Mouse (Mus musculus) intestine, postnatal 0 days (tissue): ENCODE data around the gene Tlnrd1. TPM values are rescaled to one million over a fixed set of nuclear protein-coding genes. Genes with fewer than 3 reads are reported as not detected.

ENCODE experiments used
- ATAC-seq: fragments of 200-750 bp; cut with Nextera tagmentation; 2 replicates; pipeline ENCODE4 v1.8.0; 2017; ENCODE audit warnings: mild to moderate bottlenecking, moderate TSS enrichment, moderate library complexity
- H3K27ac ChIP-seq: fragments of 300-500 bp; sonication (generic); 2 replicates; pipeline ENCODE4 v1.5.1; 2014; ENCODE audit warnings: mild to moderate bottlenecking, low read depth, low read length, moderate library complexity
- H3K27me3 ChIP-seq: fragments of 300-500 bp; sonication (generic); replicated peaks from 2 replicates; pipeline ENCODE4 v1.6.1; 2014; ENCODE audit warnings: low read length, mixed read lengths; ENCODE audit not compliant: control insufficient read depth, insufficient read depth
- H3K36me3 ChIP-seq: fragments of 300-500 bp; sonication (generic); 2 replicates; pipeline ENCODE4 v1.6.1; 2014; ENCODE audit warnings: mild to moderate bottlenecking, moderate library complexity; ENCODE audit not compliant: control insufficient read depth, insufficient read depth
- H3K4me1 ChIP-seq: fragments of 300-500 bp; sonication (generic); replicated peaks from 2 replicates; pipeline ENCODE4 v1.6.1; 2014; ENCODE audit warnings: antibody characterized with exemption, low read length, mixed read lengths; ENCODE audit not compliant: control insufficient read depth, insufficient read depth
- H3K4me2 ChIP-seq: fragments of 300-500 bp; sonication (generic); replicated peaks from 2 replicates; pipeline ENCODE4 v1.6.1; 2014; ENCODE audit warnings: low read depth, mild to moderate bottlenecking, moderate library complexity
- H3K4me3 ChIP-seq: fragments of 300-500 bp; sonication (generic); 2 replicates; pipeline ENCODE4 v1.5.1; 2014; ENCODE audit warnings: low read depth, low read length
- H3K9ac ChIP-seq: fragments of 300-500 bp; sonication (generic); 2 replicates; pipeline ENCODE4 v1.6.1; 2014; ENCODE audit warnings: mild to moderate bottlenecking, low read depth, low read length
- H3K9me3 ChIP-seq: fragments of 300-500 bp; sonication (generic); 2 replicates; pipeline ENCODE4 v1.6.1; 2016; ENCODE audit warnings: mixed run types; ENCODE audit not compliant: control insufficient read depth
- CTCF ChIP-seq: sonication (generic); IDR thresholded peaks from 2 replicates; pipeline ENCODE4 v1.5.1; 2016; ENCODE audit warnings: low read depth, mild to moderate bottlenecking, control low read depth, antibody characterized with exemption, moderate library complexity
- WGBS: fragments of 180-500 bp; shearing (Covaris S2); extraction: QIAGEN DNeasy Blood & Tissue Kit; methylation state at CpG from one replicate; pipeline ENCODE4 v1.1.7; 2014; 5-methylcytosine and 5-hydroxymethylcytosine counted together
- polyA plus RNA-seq: library from polyadenylated mRNA; unstranded; fragments of >200 nt; fragmentation: Nextera tagmentation; extraction: Ambion mirVana; gene quantifications from 2 replicates; pipeline ENCODE4 v1.2.1, GENCODE M21; 2015

Gene Tlnrd1
- polyA plus RNA-seq, result 11.8 and 12.0 TPM in 2 replicates

DNA sequence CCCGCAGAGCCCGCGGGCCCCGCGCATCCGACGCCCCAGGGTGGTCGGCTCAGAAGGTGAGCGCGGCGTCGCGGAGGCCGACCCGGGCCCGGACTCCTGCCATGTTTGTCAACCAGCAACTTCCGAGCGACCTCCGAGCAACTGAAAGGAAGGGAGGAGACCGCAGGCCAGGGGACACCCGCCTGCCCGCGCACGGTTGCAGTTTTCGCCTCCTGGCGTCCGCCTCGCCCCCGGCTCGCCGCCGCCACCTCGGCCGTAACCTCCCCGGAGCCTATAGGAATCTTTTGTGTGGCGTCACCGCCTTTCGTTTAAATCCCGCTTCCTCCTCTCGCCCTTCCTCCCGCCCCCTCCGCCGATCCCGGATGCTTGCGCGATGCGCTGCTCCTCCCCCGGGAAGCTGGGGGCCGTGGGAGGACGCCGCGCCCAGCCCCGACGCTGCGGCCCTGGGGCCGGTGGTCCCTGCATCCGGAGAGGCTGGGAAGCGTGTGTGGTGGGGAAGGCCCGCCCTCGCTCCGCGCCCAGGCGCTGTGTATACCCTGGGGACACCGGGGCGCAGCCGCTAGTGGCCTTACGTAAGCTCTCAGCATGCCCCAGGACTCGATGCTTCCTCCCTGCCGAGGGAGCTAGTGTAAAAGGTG is at the start of gene Tlnrd1, which contains the start of gene Mesd:
Tlnrd1 (minus strand) TSS at position 285 of the 638 bp plus-strand sequence.
Mesd (plus strand) TSS at position 446 of the 638 bp plus-strand sequence.
- H3K27ac ChIP-seq, result peak within 1 kb of the TSS; percentile 99
- ATAC-seq, result peak; percentile 81
- WGBS, result under 1% methylated on average over 64 of the region's 69 CpGs

DNA sequence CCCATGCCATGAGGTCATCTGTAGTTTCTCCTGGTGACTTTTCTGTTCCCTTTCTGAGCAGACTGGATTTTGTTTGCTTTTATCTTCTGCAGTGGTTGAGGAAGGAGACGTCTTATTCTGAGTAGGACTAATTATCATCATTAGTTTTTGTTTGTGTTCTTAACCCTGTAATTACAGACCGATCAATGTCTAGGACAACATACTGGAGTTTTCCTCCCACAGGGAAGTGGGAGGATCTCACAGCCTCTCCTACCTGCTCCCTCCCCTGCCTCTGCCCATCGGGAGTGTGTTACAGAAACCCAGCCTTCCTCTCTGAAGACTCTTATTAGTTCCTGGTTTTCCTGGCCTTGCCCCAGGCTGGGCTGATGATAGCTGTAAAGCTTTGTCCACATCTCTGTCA is 37.5 kb upstream of the Tlnrd1 start:
- Histone ChIP-seq H3K36me3 (no peaks in the 10 kb centered on the region), H3K4me3 (no peak overlapping the region), H3K4me2 (no peak overlapping the region), H3K27ac (no peak overlapping the region), H3K9ac (no peak overlapping the region), H3K27me3 (no peaks in the 10 kb centered on the region), H3K9me3 (no peaks in the 10 kb centered on the region), H3K4me1 (no peaks in the 10 kb centered on the region)
- 38% methylated on average over 3 of the region's 3 CpGs for WGBS
- no peak for ATAC-seq
- no peak for TF ChIP-seq CTCF

More for the DNA sequence above, at the start of gene Tlnrd1, which contains the start of gene Mesd:
- H3K4me2 ChIP-seq, result peak within 1 kb of the TSS; percentile 95
- peaks cover 13% of the 10 kb centered on the region for H3K4me1 ChIP-seq
- H3K4me3 ChIP-seq, result peak within 1 kb of the TSS; percentile 75
- no peaks in the 10 kb centered on the region for H3K27me3 ChIP-seq
- TF ChIP-seq CTCF, result peak; percentile 48
- H3K9ac ChIP-seq, result peak within 1 kb of the TSS; percentile 94
- H3K9me3 ChIP-seq, result no peaks in the 10 kb centered on the region
- peaks cover 8% of the 10 kb centered on the region; the same call in 1 of the 2 replicates for H3K36me3 ChIP-seq

DNA sequence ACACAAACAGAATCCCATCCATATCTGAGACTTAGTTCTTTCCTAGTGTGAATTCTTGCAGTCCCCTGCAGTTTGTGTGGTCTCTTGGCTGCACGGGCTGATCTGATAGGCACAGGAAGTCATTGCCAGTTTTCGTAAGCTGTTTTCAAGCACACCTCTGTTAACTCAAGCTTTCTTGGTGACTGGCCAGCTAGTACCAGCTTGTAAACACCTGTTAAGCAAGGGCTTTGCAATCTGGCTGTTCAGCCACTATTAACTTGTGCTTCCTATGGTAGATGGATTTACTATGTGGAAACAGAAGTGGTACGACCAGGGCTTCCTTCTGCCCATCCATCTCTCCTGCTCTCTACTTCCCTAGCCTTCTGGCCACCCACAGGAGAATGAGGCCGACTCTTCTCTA is 36.1 kb upstream of the Tlnrd1 start:
- Histone ChIP-seq H3K27me3 (no peaks in the 10 kb centered on the region), H3K9me3 (no peaks in the 10 kb centered on the region), H3K36me3 (no peaks in the 10 kb centered on the region), H3K4me1 (no peaks in the 10 kb centered on the region), H3K27ac (no peak overlapping the region), H3K4me3 (no peak overlapping the region), H3K9ac (no peak overlapping the region), H3K4me2 (no peak overlapping the region)
- no peak for TF ChIP-seq CTCF
- ATAC-seq, result no peak
- 69% methylated on average over 4 of the region's 4 CpGs for WGBS

DNA sequence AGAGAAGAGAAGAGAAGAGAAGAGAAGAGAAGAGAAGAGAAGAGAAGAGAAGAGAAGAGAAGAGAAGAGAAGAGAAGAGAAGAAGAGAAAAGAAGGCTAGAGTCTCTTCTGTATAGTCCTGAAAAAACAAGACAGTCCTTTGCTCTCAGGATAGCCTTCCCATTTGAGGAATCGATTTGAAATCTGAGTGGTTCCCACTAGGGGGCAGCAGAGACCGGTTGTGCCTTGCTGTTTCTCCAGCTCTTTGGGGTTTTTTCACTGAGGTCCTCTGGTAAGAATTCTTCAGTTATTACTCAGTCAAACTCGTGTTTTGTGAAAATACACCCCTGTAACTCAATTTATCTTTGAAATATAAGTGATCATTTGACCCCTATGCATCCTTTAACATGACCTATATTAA is 30.5 kb upstream of the Tlnrd1 start:
- TF ChIP-seq CTCF, result peak; percentile 93
- no peaks in the 10 kb centered on the region for H3K4me1 ChIP-seq
- H3K27ac ChIP-seq, result no peak overlapping the region
- under 1% methylated on average over 3 of the region's 3 CpGs for WGBS
- no peak overlapping the region for H3K9ac ChIP-seq
- H3K9me3 ChIP-seq, result no peaks in the 10 kb centered on the region
- no peaks in the 10 kb centered on the region for H3K27me3 ChIP-seq
- no peak overlapping the region for H3K4me2 ChIP-seq
- H3K4me3 ChIP-seq, result no peak overlapping the region
- no peaks in the 10 kb centered on the region for H3K36me3 ChIP-seq
- ATAC-seq, result no peak

DNA sequence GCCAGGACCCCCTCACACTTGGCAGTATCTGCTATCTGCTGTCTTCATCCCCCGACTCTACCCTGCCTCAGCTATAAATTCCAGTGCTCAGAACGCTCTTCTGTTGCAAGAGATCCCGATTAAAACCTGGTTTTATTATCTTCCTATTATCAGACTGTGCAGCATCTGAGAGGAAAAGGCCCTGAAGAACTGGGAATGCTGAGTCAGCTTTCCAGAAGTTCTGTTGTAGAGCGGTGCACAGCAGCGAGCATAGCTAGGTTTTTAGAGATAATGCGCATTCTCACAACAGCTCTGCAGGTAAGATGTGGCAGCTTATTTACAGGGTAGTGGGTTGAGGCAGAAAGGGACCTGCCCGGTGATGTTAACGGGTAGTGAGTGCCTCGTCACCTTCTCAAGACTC is 29.9 kb upstream of the Tlnrd1 start:
- ATAC-seq, result no peak
- H3K36me3 ChIP-seq, result no peaks in the 10 kb centered on the region
- H3K27me3 ChIP-seq, result no peaks in the 10 kb centered on the region
- H3K4me1 ChIP-seq, result no peaks in the 10 kb centered on the region
- H3K27ac ChIP-seq, result no peak overlapping the region
- H3K4me3 ChIP-seq, result no peak overlapping the region
- no peak for TF ChIP-seq CTCF
- H3K4me2 ChIP-seq, result no peak overlapping the region
- WGBS, result 72% methylated on average over 9 of the region's 9 CpGs
- H3K9me3 ChIP-seq, result no peaks in the 10 kb centered on the region
- H3K9ac ChIP-seq, result no peak overlapping the region

DNA sequence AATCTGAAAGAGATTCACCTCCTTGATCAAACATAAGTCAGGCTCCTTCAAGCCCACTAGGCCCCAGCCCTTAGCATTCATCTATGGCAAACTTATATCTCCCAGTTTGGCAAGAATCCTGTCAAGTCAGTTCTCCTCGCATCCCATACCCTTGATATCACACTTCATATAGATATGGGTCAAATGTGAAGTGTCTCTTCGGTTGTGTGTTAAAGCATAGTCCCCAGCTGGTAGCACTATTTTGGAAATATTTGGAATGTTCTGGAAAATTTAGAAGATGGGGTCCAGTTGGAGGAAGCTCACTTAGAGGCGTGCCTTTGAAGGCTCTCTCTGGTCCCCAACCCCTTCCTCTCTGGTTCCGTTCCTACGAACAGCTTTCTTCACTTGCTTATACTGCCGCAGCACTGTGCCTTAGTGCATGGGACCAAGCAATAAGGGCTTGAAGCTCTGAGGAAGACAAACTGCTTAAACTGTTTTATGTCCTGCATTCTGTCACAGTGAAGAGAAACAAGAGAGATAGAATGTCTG is 29.4 kb upstream of the Tlnrd1 start:
- Histone ChIP-seq H3K4me3 (no peak overlapping the region), H3K27me3 (no peaks in the 10 kb centered on the region), H3K9me3 (no peaks in the 10 kb centered on the region), H3K36me3 (no peaks in the 10 kb centered on the region), H3K27ac (no peak overlapping the region), H3K4me1 (no peaks in the 10 kb centered on the region), H3K4me2 (no peak overlapping the region), H3K9ac (no peak overlapping the region)
- WGBS, result 82% methylated on average over 6 of the region's 6 CpGs
- no peak for ATAC-seq
- no peak for TF ChIP-seq CTCF
